Mouse (Mus musculus): ENCODE results near the gene Dcst1. TPM values are rescaled to one million over a fixed set of nuclear protein-coding genes. Genes with fewer than 3 reads are reported as not detected.

Dcst1 gene
- polyA plus RNA-seq, 1 experiment = not detected

- Histone ChIP-seq H3K4me1 (ENCODE audit: control insufficient read depth, insufficient read depth, low read length) (peaks cover 12% of the 10 kb centered on the region), H3K4me3 (ENCODE audit: insufficient read depth, low read depth, low read length) (no peak overlapping the region), H3K27ac (ENCODE audit: insufficient read depth, low read depth, low read length) (no peak overlapping the region)
- 88% methylated on average over 10 of the region's 10 CpGs for WGBS
- no peak for TF ChIP-seq POLR2A (IDR thresholded peaks at IDR 0.05; ENCODE audit: insufficient read depth, low read depth, low read length)
- no peak for TF ChIP-seq CTCF (IDR thresholded peaks at IDR 0.05; ENCODE audit: insufficient read depth, low read depth, low read length)
Observed at GRCm38 (mm10) chr3:89346815-89347540, 18.1 kb downstream of the Dcst1 start.

GRCm38 (mm10) chr3:89343279-89343678 lies 21.8 kb downstream of the Dcst1 start:
- Histone ChIP-seq H3K4me1 (ENCODE audit: control insufficient read depth, insufficient read depth, low read length) (peaks cover 9% of the 10 kb centered on the region), H3K4me3 (ENCODE audit: insufficient read depth, low read depth, low read length) (no peak overlapping the region), H3K27ac (ENCODE audit: insufficient read depth, low read depth, low read length) (no peak overlapping the region)
- WGBS = 53% methylated on average over 7 of the region's 7 CpGs
- TF ChIP-seq POLR2A (IDR thresholded peaks at IDR 0.05; ENCODE audit: insufficient read depth, low read depth, low read length) (no peak), CTCF (IDR thresholded peaks at IDR 0.05; ENCODE audit: insufficient read depth, low read depth, low read length) (no peak)

- TF ChIP-seq POLR2A (IDR thresholded peaks at IDR 0.05; ENCODE audit: insufficient read depth, low read depth, low read length) (no peak), CTCF (IDR thresholded peaks at IDR 0.05; ENCODE audit: insufficient read depth, low read depth, low read length) (no peak)
- Histone ChIP-seq H3K27ac (ENCODE audit: insufficient read depth, low read depth, low read length) (no peak overlapping the region), H3K4me3 (ENCODE audit: insufficient read depth, low read depth, low read length) (no peak overlapping the region), H3K4me1 (ENCODE audit: control insufficient read depth, insufficient read depth, low read length) (peaks cover 16% of the 10 kb centered on the region)
- 40% methylated on average over 4 of the region's 4 CpGs for WGBS
Observed at GRCm38 (mm10) chr3:89341794-89342193, 23.3 kb downstream of the Dcst1 start.

- Histone ChIP-seq H3K27ac (ENCODE audit: insufficient read depth, low read depth, low read length) (no peak overlapping the region), H3K4me3 (ENCODE audit: insufficient read depth, low read depth, low read length) (peak overlapping the region; percentile 23; the same call in 1 of the 2 replicates), H3K4me1 (ENCODE audit: control insufficient read depth, insufficient read depth, low read length) (peaks cover 16% of the 10 kb centered on the region)
- 8% methylated on average over 11 of the region's 11 CpGs for WGBS
- TF ChIP-seq POLR2A (IDR thresholded peaks at IDR 0.05; ENCODE audit: insufficient read depth, low read depth, low read length) (no peak), CTCF (IDR thresholded peaks at IDR 0.05; ENCODE audit: insufficient read depth, low read depth, low read length) (peak; percentile 78)
Observed at GRCm38 (mm10) chr3:89340465-89340864, 24.6 kb downstream of the Dcst1 start.

- Histone ChIP-seq H3K4me1 (ENCODE audit: control insufficient read depth, insufficient read depth, low read length) (peaks cover 16% of the 10 kb centered on the region), H3K4me3 (ENCODE audit: insufficient read depth, low read depth, low read length) (no peak overlapping the region), H3K27ac (ENCODE audit: insufficient read depth, low read depth, low read length) (no peak overlapping the region)
- WGBS = 44% methylated on average over 8 of the region's 8 CpGs
- no peak for TF ChIP-seq POLR2A (IDR thresholded peaks at IDR 0.05; ENCODE audit: insufficient read depth, low read depth, low read length)
- TF ChIP-seq CTCF (IDR thresholded peaks at IDR 0.05; ENCODE audit: insufficient read depth, low read depth, low read length) = peak; percentile 46
Observed at GRCm38 (mm10) chr3:89339416-89339815, 25.6 kb downstream of the Dcst1 start.

- Histone ChIP-seq H3K27ac (ENCODE audit: insufficient read depth, low read depth, low read length) (no peak within 1 kb of the TSS), H3K4me1 (ENCODE audit: control insufficient read depth, insufficient read depth, low read length) (peaks cover 18% of the 10 kb centered on the region), H3K4me3 (ENCODE audit: insufficient read depth, low read depth, low read length) (peak within 1 kb of the TSS; percentile 60)
- 2% methylated on average over 44 of the region's 44 CpGs for WGBS
- TF ChIP-seq POLR2A (IDR thresholded peaks at IDR 0.05; ENCODE audit: insufficient read depth, low read depth, low read length) (no peak), CTCF (IDR thresholded peaks at IDR 0.05; ENCODE audit: insufficient read depth, low read depth, low read length) (no peak)
Observed at GRCm38 (mm10) chr3:89337721-89338578, 27.1 kb downstream of the Dcst1 start, which contains the start of gene Efna4. Gene Efna4 (minus strand): TSS chr3:89338028.

- no peak overlapping the region for H3K27ac ChIP-seq (ENCODE audit: insufficient read depth, low read depth, low read length)
- H3K4me3 ChIP-seq (ENCODE audit: insufficient read depth, low read depth, low read length) = peak overlapping the region; percentile 60
- H3K4me1 ChIP-seq (ENCODE audit: control insufficient read depth, insufficient read depth, low read length) = peaks cover 25% of the 10 kb centered on the region
- WGBS = 6% methylated on average over 21 of the region's 21 CpGs
- TF ChIP-seq POLR2A (IDR thresholded peaks at IDR 0.05; ENCODE audit: insufficient read depth, low read depth, low read length) (no peak), CTCF (IDR thresholded peaks at IDR 0.05; ENCODE audit: insufficient read depth, low read depth, low read length) (no peak)
Observed at GRCm38 (mm10) chr3:89337062-89337720, 27.9 kb downstream of the Dcst1 start.

- 63% methylated on average over 6 of the region's 6 CpGs for WGBS
- Histone ChIP-seq H3K4me3 (ENCODE audit: insufficient read depth, low read depth, low read length) (no peak overlapping the region), H3K4me1 (ENCODE audit: control insufficient read depth, insufficient read depth, low read length) (peaks cover 29% of the 10 kb centered on the region), H3K27ac (ENCODE audit: insufficient read depth, low read depth, low read length) (no peak overlapping the region)
- TF ChIP-seq CTCF (IDR thresholded peaks at IDR 0.05; ENCODE audit: insufficient read depth, low read depth, low read length) = no peak
- no peak for TF ChIP-seq POLR2A (IDR thresholded peaks at IDR 0.05; ENCODE audit: insufficient read depth, low read depth, low read length)
Observed at GRCm38 (mm10) chr3:89336529-89336928, 28.5 kb downstream of the Dcst1 start.
